Mouse (Mus musculus): ENCODE data around the gene Apoe. TPM values are rescaled to one million over a fixed set of nuclear protein-coding genes. Genes with fewer than 3 reads are reported as not detected.
"Not testable (repeated sequence)": the region's sequence is repeated elsewhere in the genome, so short reads cannot be mapped to it uniquely, and the experiment has no call there.

The Apoe gene
- polyA plus RNA-seq, 1 experiment from 2014 or later: 125 TPM

DNA sequence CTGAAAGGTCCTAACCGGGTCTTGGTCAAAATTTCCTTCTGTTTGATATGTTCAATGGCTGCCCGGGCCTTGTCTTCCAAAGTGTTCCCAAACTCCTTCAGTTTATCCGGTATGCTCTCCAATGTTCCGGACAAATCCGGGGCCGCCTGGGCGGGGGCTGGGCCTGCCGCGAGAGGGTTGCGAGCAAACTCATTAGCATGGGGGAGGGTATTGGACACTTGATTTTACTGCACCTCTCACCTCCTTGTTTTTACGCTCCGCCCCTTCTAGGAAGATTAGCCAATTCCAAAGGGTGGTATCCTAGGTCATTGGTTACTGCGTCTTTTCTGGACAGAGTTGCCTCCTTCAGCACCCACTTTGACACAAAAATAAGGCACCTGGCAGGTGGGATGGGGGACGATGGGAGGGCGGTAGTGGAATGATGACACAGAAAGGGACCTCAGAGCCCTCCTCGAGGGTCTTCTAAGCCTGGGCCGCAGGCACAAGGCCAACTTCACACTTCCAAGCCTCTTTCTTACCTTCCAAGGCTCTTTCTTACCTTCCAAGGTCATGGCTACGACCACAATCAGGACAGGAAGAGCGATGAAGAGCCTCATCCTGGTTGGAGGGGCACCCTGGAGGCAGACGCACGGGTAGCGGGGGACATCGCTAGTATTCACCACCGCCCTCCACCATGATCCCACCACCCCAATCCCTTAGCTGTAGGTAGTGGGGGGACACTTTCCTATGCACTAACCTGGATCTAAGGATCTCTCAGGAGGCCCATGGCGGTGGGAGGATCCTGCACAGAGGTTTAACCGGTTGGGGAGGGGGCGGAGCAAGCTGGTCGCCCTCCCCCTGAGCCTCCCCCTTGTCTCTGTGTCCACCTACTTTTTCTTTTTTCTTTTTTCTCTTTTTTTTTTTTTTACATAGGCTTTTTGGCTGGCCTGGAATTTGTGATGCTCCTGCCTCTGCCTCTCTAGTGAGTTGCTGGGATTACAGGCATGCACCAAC lies 6.8 kb downstream of the Apoe start, which contains the start of gene Apoc1:
Gene Apoc1, minus strand, starts transcription at position 788 of the 993 bp plus-strand sequence.
- H3K4me3 ChIP-seq (ENCODE audit: low read depth, low read length): no peak within 1 kb of the TSS
- H3K36me3 ChIP-seq (ENCODE audit: control insufficient read depth, insufficient read depth, low read length): no peaks in the 10 kb centered on the region; the same call in 1 of the 2 replicates
- no peak within 1 kb of the TSS for H3K9ac ChIP-seq (ENCODE audit: low read length)
- ATAC-seq (replicated peaks; ENCODE audit: low FRiP score) (no peak), DNase-seq (ENCODE audit: low spot score) (no peak)
- H3K27me3 ChIP-seq (ENCODE audit: control insufficient read depth, insufficient read depth, low read length): no peaks in the 10 kb centered on the region
- no peak within 1 kb of the TSS for H3K27ac ChIP-seq (ENCODE audit: low read depth, low read length)
- H3K4me2 ChIP-seq (ENCODE audit: low read depth, low read length, severe bottlenecking): no peak within 1 kb of the TSS
- WGBS: 44% methylated on average over 28 of the region's 28 CpGs
- no peaks in the 10 kb centered on the region; the same call in 1 of the 2 replicates for H3K9me3 ChIP-seq (ENCODE audit: control insufficient read depth, low read length)
- no peaks in the 10 kb centered on the region for H3K4me1 ChIP-seq (replicated peaks; ENCODE audit: control insufficient read depth, insufficient read depth, low read length)

DNA sequence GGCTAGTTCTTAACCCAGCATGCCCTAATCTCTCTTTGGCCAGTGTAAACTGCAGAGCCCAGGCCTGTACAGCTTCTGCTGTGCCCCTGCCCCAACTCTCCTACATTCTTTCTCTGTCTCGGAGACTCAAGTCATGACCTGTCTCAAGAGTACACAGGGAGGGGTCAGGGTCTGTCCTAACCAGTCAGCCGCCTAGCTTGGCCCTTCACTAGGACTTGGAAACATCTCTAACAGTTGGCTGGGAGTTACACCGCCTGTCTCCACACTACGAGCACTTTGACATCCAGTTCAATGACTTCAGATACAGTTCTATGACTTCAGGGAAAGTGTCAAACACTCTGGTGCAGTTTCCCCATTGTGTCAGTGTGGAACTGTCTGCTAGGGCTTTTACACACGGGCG lies 7.6 kb downstream of the Apoe start:
- 84% methylated on average over 6 of the region's 6 CpGs for WGBS
- Histone ChIP-seq H3K27me3 (ENCODE audit: control insufficient read depth, insufficient read depth, low read length) (no peaks in the 10 kb centered on the region), H3K36me3 (ENCODE audit: control insufficient read depth, insufficient read depth, low read length) (no peaks in the 10 kb centered on the region; the same call in 1 of the 2 replicates), H3K4me3 (ENCODE audit: low read depth, low read length) (no peak overlapping the region), H3K27ac (ENCODE audit: low read depth, low read length) (no peak overlapping the region), H3K4me2 (ENCODE audit: low read depth, low read length, severe bottlenecking) (no peak overlapping the region), H3K9ac (ENCODE audit: low read length) (no peak overlapping the region), H3K4me1 (replicated peaks; ENCODE audit: control insufficient read depth, insufficient read depth, low read length) (no peaks in the 10 kb centered on the region), H3K9me3 (ENCODE audit: control insufficient read depth, low read length) (no peaks in the 10 kb centered on the region)
- DNase-seq (ENCODE audit: low spot score) (no peak), ATAC-seq (replicated peaks; ENCODE audit: low FRiP score) (no peak)

DNA sequence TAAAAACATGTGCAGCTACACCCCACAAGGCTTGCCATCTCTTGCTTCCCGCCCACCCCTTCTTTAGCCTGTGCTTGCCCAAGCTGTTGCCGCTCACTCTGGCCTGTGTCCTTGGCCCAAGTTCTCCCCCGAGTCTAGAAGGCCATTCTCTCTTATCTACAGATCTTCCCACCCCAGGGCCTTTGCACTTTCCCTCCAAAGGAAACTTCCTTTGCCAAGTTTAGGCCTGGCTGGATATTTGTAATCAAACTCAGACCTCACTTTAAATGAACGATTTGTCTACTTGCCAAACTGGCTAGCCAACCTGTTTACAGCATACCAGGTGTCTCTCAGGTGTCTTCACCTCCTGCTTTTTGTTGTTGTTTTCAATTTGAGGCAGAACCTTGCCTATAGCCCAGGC lies 8.1 kb downstream of the Apoe start:
- H3K9ac ChIP-seq (ENCODE audit: low read length): no peak overlapping the region
- ATAC-seq (replicated peaks; ENCODE audit: low FRiP score) (no peak), DNase-seq (ENCODE audit: low spot score) (no peak)
- H3K4me1 ChIP-seq (replicated peaks; ENCODE audit: control insufficient read depth, insufficient read depth, low read length): no peaks in the 10 kb centered on the region
- H3K27me3 ChIP-seq (ENCODE audit: control insufficient read depth, insufficient read depth, low read length): no peaks in the 10 kb centered on the region
- no peak overlapping the region for H3K4me2 ChIP-seq (ENCODE audit: low read depth, low read length, severe bottlenecking)
- no peaks in the 10 kb centered on the region for H3K9me3 ChIP-seq (ENCODE audit: control insufficient read depth, low read length)
- no peak overlapping the region for H3K4me3 ChIP-seq (ENCODE audit: low read depth, low read length)
- no peaks in the 10 kb centered on the region for H3K36me3 ChIP-seq (ENCODE audit: control insufficient read depth, insufficient read depth, low read length)
- WGBS: 89% methylated on average over 4 of the region's 4 CpGs
- no peak overlapping the region for H3K27ac ChIP-seq (ENCODE audit: low read depth, low read length)

DNA sequence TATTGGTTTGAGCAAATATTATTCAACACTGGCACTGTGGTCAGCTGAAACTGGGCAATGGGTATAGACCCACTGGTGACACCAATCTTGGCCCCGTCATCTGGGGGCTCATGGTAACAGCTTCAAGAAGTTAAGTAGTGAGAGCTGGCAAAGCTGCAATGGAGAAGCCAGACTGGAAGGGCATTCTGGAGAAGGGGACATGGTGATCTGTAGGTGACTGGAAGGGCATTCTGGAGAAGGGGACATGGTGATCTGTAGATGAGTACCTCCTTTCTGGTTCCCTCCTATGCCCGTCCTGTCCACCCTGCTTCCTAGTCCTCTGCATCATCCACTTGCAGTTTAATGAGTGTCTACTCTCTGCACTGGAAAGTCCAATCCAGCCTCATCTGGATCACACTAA lies 10.4 kb downstream of the Apoe start:
- Histone ChIP-seq H3K4me2 (ENCODE audit: low read depth, low read length, severe bottlenecking) (no peak overlapping the region), H3K4me1 (replicated peaks; ENCODE audit: control insufficient read depth, insufficient read depth, low read length) (no peaks in the 10 kb centered on the region), H3K27me3 (ENCODE audit: control insufficient read depth, insufficient read depth, low read length) (no peaks in the 10 kb centered on the region), H3K36me3 (ENCODE audit: control insufficient read depth, insufficient read depth, low read length) (no peaks in the 10 kb centered on the region), H3K27ac (ENCODE audit: low read depth, low read length) (no peak overlapping the region), H3K4me3 (ENCODE audit: low read depth, low read length) (no peak overlapping the region), H3K9ac (ENCODE audit: low read length) (no peak overlapping the region), H3K9me3 (ENCODE audit: control insufficient read depth, low read length) (no peaks in the 10 kb centered on the region)
- WGBS: 94% methylated on average over 2 of the region's 2 CpGs
- ATAC-seq (replicated peaks; ENCODE audit: low FRiP score): no peak
- no peak for DNase-seq (ENCODE audit: low spot score)

DNA sequence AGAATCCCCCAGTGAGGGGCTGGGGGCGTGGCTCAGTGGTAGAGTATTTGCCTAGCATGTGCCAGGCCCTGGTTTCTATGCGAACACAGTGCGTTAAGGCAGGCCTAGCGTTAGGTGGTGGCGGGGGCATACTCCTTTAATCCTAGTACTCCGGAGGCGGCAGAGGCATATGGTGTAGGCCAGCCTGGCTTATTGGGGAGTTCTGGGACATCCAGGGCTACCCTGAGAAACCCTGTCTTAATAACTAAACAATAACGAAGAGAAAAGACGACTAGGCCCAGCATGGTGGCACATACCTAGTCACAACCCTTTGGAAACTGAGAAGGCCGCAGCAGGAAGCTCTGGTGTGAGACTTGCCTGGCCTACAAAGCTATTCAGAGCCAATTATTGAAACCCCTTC lies 10.9 kb downstream of the Apoe start:
- no peaks in the 10 kb centered on the region for H3K36me3 ChIP-seq (ENCODE audit: control insufficient read depth, insufficient read depth, low read length)
- H3K27ac ChIP-seq (ENCODE audit: low read depth, low read length): no peak overlapping the region
- no peak for ATAC-seq (replicated peaks; ENCODE audit: low FRiP score)
- WGBS: 94% methylated on average over 10 of the region's 10 CpGs
- no peak overlapping the region for H3K4me2 ChIP-seq (ENCODE audit: low read depth, low read length, severe bottlenecking)
- no peaks in the 10 kb centered on the region for H3K4me1 ChIP-seq (replicated peaks; ENCODE audit: control insufficient read depth, insufficient read depth, low read length)
- H3K9me3 ChIP-seq (ENCODE audit: control insufficient read depth, low read length): no peaks in the 10 kb centered on the region
- no peaks in the 10 kb centered on the region for H3K27me3 ChIP-seq (ENCODE audit: control insufficient read depth, insufficient read depth, low read length)
- H3K9ac ChIP-seq (ENCODE audit: low read length): no peak overlapping the region
- no peak overlapping the region for H3K4me3 ChIP-seq (ENCODE audit: low read depth, low read length)
- no peak for DNase-seq (ENCODE audit: low spot score)

DNA sequence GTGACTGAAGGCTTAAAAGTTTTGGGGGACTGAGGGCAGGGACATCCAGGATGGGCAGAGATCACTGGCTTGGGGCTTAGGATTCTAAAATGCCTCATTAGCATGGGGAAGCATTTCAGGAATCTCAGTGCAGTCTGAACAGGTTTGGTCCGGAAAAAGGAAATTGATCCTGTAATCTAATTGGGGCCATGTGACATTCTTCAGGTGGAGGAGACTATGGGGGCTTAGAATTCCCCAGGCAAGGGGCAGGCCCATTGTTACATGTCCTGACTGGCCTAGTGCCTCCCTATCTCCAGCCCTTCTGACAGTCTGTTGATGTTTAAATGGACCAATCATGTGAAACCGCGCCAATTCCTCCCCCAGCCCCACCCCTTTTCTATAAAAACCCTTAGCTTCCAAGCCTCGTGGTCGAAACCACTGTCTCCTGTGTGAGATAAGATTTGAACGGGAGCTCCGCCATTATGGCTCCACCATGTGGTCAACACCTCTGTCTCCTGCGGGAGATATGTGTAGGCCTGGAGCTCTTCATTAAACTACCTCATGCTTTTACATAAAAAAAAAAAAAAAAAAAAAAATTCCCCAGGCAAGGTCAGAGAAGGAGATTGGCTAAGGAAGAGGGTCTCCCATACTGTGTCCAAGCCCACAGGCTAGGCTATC lies 11.9 kb downstream of the Apoe start:
- not testable (repeated sequence) for DNase-seq (ENCODE audit: low spot score); H3K4me2 ChIP-seq (ENCODE audit: low read depth, low read length, severe bottlenecking); H3K4me3 ChIP-seq (ENCODE audit: low read depth, low read length); H3K9me3 ChIP-seq (ENCODE audit: control insufficient read depth, low read length); H3K27me3 ChIP-seq (ENCODE audit: control insufficient read depth, insufficient read depth, low read length); H3K9ac ChIP-seq (ENCODE audit: low read length); H3K27ac ChIP-seq (ENCODE audit: low read depth, low read length); H3K36me3 ChIP-seq (ENCODE audit: control insufficient read depth, insufficient read depth, low read length); H3K4me1 ChIP-seq (replicated peaks; ENCODE audit: control insufficient read depth, insufficient read depth, low read length); ATAC-seq (replicated peaks; ENCODE audit: low FRiP score)
- WGBS: 77% methylated on average over 8 of the region's 8 CpGs

DNA sequence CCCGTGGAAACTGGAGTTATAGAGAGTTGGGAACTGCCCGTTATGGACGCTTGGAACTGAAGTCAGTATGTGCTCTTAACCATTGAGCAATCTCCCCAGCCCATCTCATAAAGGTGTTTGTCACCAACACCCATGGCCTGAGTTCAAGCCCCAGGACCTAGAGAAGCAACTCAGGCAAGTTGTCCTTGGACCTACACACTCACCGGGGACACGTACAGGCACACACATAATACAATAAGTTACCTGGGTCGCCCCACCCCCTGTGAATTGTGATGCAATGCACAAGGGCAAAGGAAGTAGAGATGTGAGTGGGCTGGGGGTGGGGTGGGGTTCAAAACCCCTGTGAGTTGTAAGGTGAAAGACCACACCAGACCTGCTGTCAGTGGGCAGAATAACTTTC lies 12.5 kb downstream of the Apoe start:
- WGBS: 86% methylated on average over 6 of the region's 6 CpGs
- H3K4me1 ChIP-seq (replicated peaks; ENCODE audit: control insufficient read depth, insufficient read depth, low read length): no peaks in the 10 kb centered on the region
- H3K4me3 ChIP-seq (ENCODE audit: low read depth, low read length): no peak overlapping the region
- H3K27me3 ChIP-seq (ENCODE audit: control insufficient read depth, insufficient read depth, low read length): no peaks in the 10 kb centered on the region
- no peak for ATAC-seq (replicated peaks; ENCODE audit: low FRiP score)
- H3K36me3 ChIP-seq (ENCODE audit: control insufficient read depth, insufficient read depth, low read length): no peaks in the 10 kb centered on the region
- no peak for DNase-seq (ENCODE audit: low spot score)
- no peaks in the 10 kb centered on the region for H3K9me3 ChIP-seq (ENCODE audit: control insufficient read depth, low read length)
- no peak overlapping the region for H3K27ac ChIP-seq (ENCODE audit: low read depth, low read length)
- H3K9ac ChIP-seq (ENCODE audit: low read length): no peak overlapping the region
- no peak overlapping the region for H3K4me2 ChIP-seq (ENCODE audit: low read depth, low read length, severe bottlenecking)

DNA sequence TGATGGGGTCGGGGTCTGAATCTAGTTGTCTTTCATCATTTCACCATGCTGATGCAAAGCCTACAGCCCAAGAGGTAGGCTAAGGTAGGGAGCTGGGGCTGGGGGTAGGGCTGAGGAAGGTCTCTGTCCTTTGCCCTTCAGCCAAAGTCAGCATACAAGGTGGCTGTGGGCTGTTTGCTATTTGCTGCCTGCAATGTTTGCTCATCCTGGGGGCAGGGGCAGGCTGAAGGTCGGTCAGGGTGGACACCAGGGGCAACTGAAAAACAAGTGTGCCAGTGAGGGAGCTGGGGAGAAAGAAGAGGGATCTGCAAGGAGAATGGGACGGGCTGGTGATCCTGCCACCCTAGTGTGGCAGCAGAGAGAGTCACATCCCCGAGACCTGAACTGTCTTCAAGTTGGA lies 13.6 kb downstream of the Apoe start:
- Histone ChIP-seq H3K4me1 (replicated peaks; ENCODE audit: control insufficient read depth, insufficient read depth, low read length) (no peaks in the 10 kb centered on the region), H3K36me3 (ENCODE audit: control insufficient read depth, insufficient read depth, low read length) (no peaks in the 10 kb centered on the region), H3K9ac (ENCODE audit: low read length) (no peak overlapping the region), H3K4me2 (ENCODE audit: low read depth, low read length, severe bottlenecking) (no peak overlapping the region), H3K4me3 (ENCODE audit: low read depth, low read length) (no peak overlapping the region), H3K27me3 (ENCODE audit: control insufficient read depth, insufficient read depth, low read length) (no peaks in the 10 kb centered on the region), H3K9me3 (ENCODE audit: control insufficient read depth, low read length) (no peaks in the 10 kb centered on the region), H3K27ac (ENCODE audit: low read depth, low read length) (no peak overlapping the region)
- no peak for ATAC-seq (replicated peaks; ENCODE audit: low FRiP score)
- 74% methylated on average over 4 of the region's 4 CpGs for WGBS
- DNase-seq (ENCODE audit: low spot score): no peak

Data from forebrain, embryonic 11.5 days (tissue).